Comparison of ENCODE assay signal across 13 mouse cellular contexts in the genomic region with DNA sequence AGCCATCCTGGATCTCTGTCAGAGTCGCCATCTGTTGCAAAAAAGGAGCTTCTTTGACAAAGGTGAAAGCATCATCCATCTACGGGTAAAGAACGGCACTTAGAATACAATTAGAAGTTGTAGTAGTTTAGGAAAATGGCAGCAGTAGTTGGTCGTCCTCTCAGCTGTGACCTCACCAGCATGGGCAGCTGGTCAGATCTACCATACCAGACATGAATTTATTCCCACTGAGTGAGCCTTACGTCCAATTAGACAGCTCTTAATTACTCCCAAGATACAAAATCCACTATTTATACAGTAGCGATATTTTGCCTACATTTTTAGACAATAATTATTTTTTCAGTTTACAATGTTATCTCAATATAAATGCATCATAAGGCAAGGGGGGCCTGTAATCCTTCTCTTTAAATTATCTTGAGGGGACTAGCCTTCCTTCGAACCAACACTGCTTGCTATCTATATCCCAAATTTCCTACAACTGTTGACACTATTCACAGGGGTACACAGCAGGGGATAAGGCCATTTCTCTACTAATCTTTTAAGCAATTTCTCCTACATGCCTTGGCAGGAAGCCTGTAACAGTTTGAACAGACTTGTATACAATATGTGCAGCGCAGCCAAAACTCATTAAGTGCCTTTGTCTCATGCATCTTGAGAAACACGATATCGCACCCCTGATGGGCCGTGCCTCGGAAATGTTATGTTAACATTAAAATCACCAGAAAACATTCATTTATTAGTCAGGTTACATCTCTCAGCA.
DNase-seq lines count a peak whose midpoint lies in the region; ATAC-seq lines count a peak whose summit lies in the region.
"Had no signal": no experiment of that assay in that cellular context is flagged by ENCODE, and none has a peak within 500 bp of the region (broad histone marks: within the 10 kb centered on the region; RNA-seq: fewer than 3 reads in every experiment).

No protein-coding gene starts in this region.

- WGBS in forebrain, embryonic 11.5 days: 71% methylated on average over 12 of the region's 12 CpGs
- 89% methylated on average over 12 of the region's 12 CpGs for WGBS in forebrain, embryonic 10.5 days
- WGBS in midbrain, embryonic 11.5 days: 80% methylated on average over 12 of the region's 12 CpGs
- WGBS in midbrain, embryonic 15.5 days: 77% methylated on average over 12 of the region's 12 CpGs
- WGBS in forebrain, embryonic 16.5 days: 27% methylated on average over 12 of the region's 12 CpGs

- DNase-seq in forebrain, embryonic 11.5 days (ENCODE audit: low spot score): no peak
- no peak for DNase-seq in forebrain, embryonic 10.5 days (ENCODE audit: extremely low spot score, low spot score)
- peak; percentile 53 for DNase-seq in midbrain, embryonic 11.5 days (ENCODE audit: low spot score, missing footprints)
- peak; percentile 8 for DNase-seq in retina, embryonic 14.5 days (ENCODE audit: low spot score)
- DNase-seq in kidney, adult 9 months: no peak
- DNase-seq: cerebellum, postnatal 36 days; gastrocnemius, postnatal 14 days had no signal

- no peaks in the 10 kb centered on the region for H3K36me3 ChIP-seq in forebrain, embryonic 11.5 days (ENCODE audit: control insufficient read depth, insufficient read depth, low read length)
- no peaks in the 10 kb centered on the region for H3K36me3 ChIP-seq in forebrain, embryonic 10.5 days (replicated peaks)
- H3K36me3 ChIP-seq in midbrain, embryonic 11.5 days (ENCODE audit: control insufficient read depth, insufficient read depth, low read length): no peaks in the 10 kb centered on the region
- no peaks in the 10 kb centered on the region for H3K36me3 ChIP-seq in midbrain, embryonic 15.5 days (replicated peaks)
- no peaks in the 10 kb centered on the region for H3K36me3 ChIP-seq in forebrain, embryonic 16.5 days (ENCODE audit: control insufficient read depth, insufficient read depth)
- H3K36me3 ChIP-seq: heart, embryonic 12.5 days; liver, embryonic 15.5 days had no signal

- H3K4me2 ChIP-seq in forebrain, embryonic 11.5 days (ENCODE audit: low read depth, low read length, severe bottlenecking): no peak overlapping the region
- H3K4me2 ChIP-seq in midbrain, embryonic 11.5 days: no peak overlapping the region
- no peak overlapping the region for H3K4me2 ChIP-seq in midbrain, embryonic 15.5 days
- H3K4me2 ChIP-seq in forebrain, embryonic 16.5 days (ENCODE audit: low read length): peak overlapping the region; percentile 14; the same call in 1 of the 2 replicates
- H3K4me2 ChIP-seq: heart, embryonic 12.5 days; liver, embryonic 15.5 days had no signal

- H3K27ac ChIP-seq in forebrain, embryonic 11.5 days (ENCODE audit: low read depth, low read length): no peak overlapping the region
- H3K27ac ChIP-seq in forebrain, embryonic 10.5 days: no peak overlapping the region
- H3K27ac ChIP-seq in midbrain, embryonic 11.5 days (ENCODE audit: low read depth, low read length): no peak overlapping the region
- no peak overlapping the region for H3K27ac ChIP-seq in midbrain, embryonic 15.5 days
- H3K27ac ChIP-seq in forebrain, embryonic 16.5 days (ENCODE audit: low read length): no peak overlapping the region
- H3K27ac ChIP-seq: liver, embryonic 15.5 days had no signal

- peak; percentile 66 for ATAC-seq in forebrain, embryonic 11.5 days (replicated peaks; ENCODE audit: low FRiP score)
- no peak for ATAC-seq in midbrain, embryonic 11.5 days (ENCODE audit: low FRiP score)
- no peak for ATAC-seq in midbrain, embryonic 15.5 days (replicated peaks)
- peak; percentile 89 for ATAC-seq in forebrain, embryonic 16.5 days
- no peak for ATAC-seq in erythroid progenitor cell, adult 5-6 weeks (replicated peaks; ENCODE audit: low FRiP score, poor library complexity, severe bottlenecking)

- H3K4me1 ChIP-seq in forebrain, embryonic 11.5 days (replicated peaks; ENCODE audit: control insufficient read depth, insufficient read depth, low read length): no peaks in the 10 kb centered on the region
- H3K4me1 ChIP-seq in forebrain, embryonic 10.5 days: peaks cover 3% of the 10 kb centered on the region; the same call in 1 of the 2 replicates
- no peaks in the 10 kb centered on the region for H3K4me1 ChIP-seq in midbrain, embryonic 11.5 days (ENCODE audit: control insufficient read depth, insufficient read depth, low read length)
- no peaks in the 10 kb centered on the region for H3K4me1 ChIP-seq in midbrain, embryonic 15.5 days
- peaks cover 12% of the 10 kb centered on the region for H3K4me1 ChIP-seq in forebrain, embryonic 16.5 days (replicated peaks; ENCODE audit: control insufficient read depth, insufficient read depth, low read length)
- H3K4me1 ChIP-seq: heart, embryonic 12.5 days; liver, embryonic 15.5 days had no signal

- no peaks in the 10 kb centered on the region for H3K9me3 ChIP-seq in forebrain, embryonic 11.5 days (ENCODE audit: control insufficient read depth, low read length)
- H3K9me3 ChIP-seq in forebrain, embryonic 10.5 days: no peaks in the 10 kb centered on the region
- H3K9me3 ChIP-seq in midbrain, embryonic 11.5 days (ENCODE audit: control insufficient read depth, low read length): no peaks in the 10 kb centered on the region
- H3K9me3 ChIP-seq in midbrain, embryonic 15.5 days: no peaks in the 10 kb centered on the region
- H3K9me3 ChIP-seq in forebrain, embryonic 16.5 days (ENCODE audit: control insufficient read depth, low read length): no peaks in the 10 kb centered on the region
- H3K9me3 ChIP-seq: heart, embryonic 12.5 days; liver, embryonic 15.5 days had no signal

- no peak overlapping the region for H3K9ac ChIP-seq in forebrain, embryonic 11.5 days (ENCODE audit: low read length)
- H3K9ac ChIP-seq in midbrain, embryonic 11.5 days (ENCODE audit: low read length): no peak overlapping the region
- no peak overlapping the region for H3K9ac ChIP-seq in midbrain, embryonic 15.5 days
- no peak overlapping the region for H3K9ac ChIP-seq in forebrain, embryonic 16.5 days (replicated peaks; ENCODE audit: low read depth, low read length)
- H3K9ac ChIP-seq: heart, embryonic 12.5 days; liver, embryonic 15.5 days had no signal

- H3K27me3 ChIP-seq in forebrain, embryonic 11.5 days (ENCODE audit: control insufficient read depth, insufficient read depth, low read length): no peaks in the 10 kb centered on the region
- no peaks in the 10 kb centered on the region for H3K27me3 ChIP-seq in forebrain, embryonic 10.5 days (ENCODE audit: poor library complexity, severe bottlenecking)
- no peaks in the 10 kb centered on the region for H3K27me3 ChIP-seq in midbrain, embryonic 11.5 days (ENCODE audit: control insufficient read depth, insufficient read depth, low read length)
- H3K27me3 ChIP-seq in midbrain, embryonic 15.5 days (replicated peaks): no peaks in the 10 kb centered on the region
- no peaks in the 10 kb centered on the region for H3K27me3 ChIP-seq in forebrain, embryonic 16.5 days (replicated peaks; ENCODE audit: control insufficient read depth, insufficient read depth, low read length)
- H3K27me3 ChIP-seq: heart, embryonic 12.5 days; liver, embryonic 15.5 days had no signal

- no peak overlapping the region for H3K4me3 ChIP-seq in forebrain, embryonic 11.5 days (ENCODE audit: low read depth, low read length)
- H3K4me3 ChIP-seq in forebrain, embryonic 10.5 days: no peak overlapping the region
- no peak overlapping the region for H3K4me3 ChIP-seq in midbrain, embryonic 11.5 days (ENCODE audit: low read depth, low read length)
- no peak overlapping the region for H3K4me3 ChIP-seq in midbrain, embryonic 15.5 days
- no peak overlapping the region for H3K4me3 ChIP-seq in forebrain, embryonic 16.5 days (replicated peaks; ENCODE audit: low read length)
- H3K4me3 ChIP-seq: heart, embryonic 12.5 days; liver, embryonic 15.5 days; myocyte had no signal

Comparison
In these comparisons a context has a peak if more than half of its experiments do, and no peak if none do; other contexts are left out.
1. ATAC-seq: peak in forebrain, embryonic 11.5 days (single experiment) and forebrain, embryonic 16.5 days (single experiment); none in midbrain, embryonic 11.5 days (single experiment), midbrain, embryonic 15.5 days (single experiment) and erythroid progenitor cell, adult 5-6 weeks (single experiment).
2. DNase-seq: peak in midbrain, embryonic 11.5 days (single experiment) and retina, embryonic 14.5 days (single experiment); none in forebrain, embryonic 11.5 days (single experiment), forebrain, embryonic 10.5 days (single experiment) and kidney, adult 9 months (single experiment).